Mouse (Mus musculus) T-cell, adult 2 months (primary cell): ENCODE results near the gene Nisch.

Experiments used
- DNase-seq: peaks from one replicate; pipeline ENCODE4 v3.0.0; 2022; ENCODE audit warnings: low spot score

Nisch gene

GRCm38 (mm10) chr14:31189348-31189747 is 27.4 kb downstream of the Nisch start:
- DNase-seq = no peak

GRCm38 (mm10) chr14:31188771-31189181 is 28.0 kb downstream of the Nisch start:
- DNase-seq = no peak

GRCm38 (mm10) chr14:31186656-31187055 is 30.1 kb downstream of the Nisch start:
- DNase-seq = no peak

- DNase-seq = no peak
Observed at GRCm38 (mm10) chr14:31184195-31184594, 32.6 kb downstream of the Nisch start.

GRCm38 (mm10) chr14:31183541-31183940 is 33.2 kb downstream of the Nisch start:
- no peak for DNase-seq

- DNase-seq = no peak
Observed at GRCm38 (mm10) chr14:31182786-31183290, 33.9 kb downstream of the Nisch start.

- no peak for DNase-seq
Observed at GRCm38 (mm10) chr14:31181512-31181911, 35.2 kb downstream of the Nisch start.

GRCm38 (mm10) chr14:31179677-31180365 is 36.9 kb downstream of the Nisch start:
- no peak for DNase-seq

- no peak for DNase-seq
Observed at GRCm38 (mm10) chr14:31177715-31178114, 39.0 kb downstream of the Nisch start.

- DNase-seq = no peak
Observed at GRCm38 (mm10) chr14:31177287-31177686, 39.5 kb downstream of the Nisch start.

- no peak for DNase-seq
Observed at GRCm38 (mm10) chr14:31173537-31173936, 43.2 kb downstream of the Nisch start.

GRCm38 (mm10) chr14:31172781-31173455 is 43.8 kb downstream of the Nisch start:
- DNase-seq = no peak

GRCm38 (mm10) chr14:31171821-31172220 is 44.9 kb downstream of the Nisch start:
- DNase-seq = no peak

- DNase-seq = no peak
Observed at GRCm38 (mm10) chr14:31171386-31171785, 45.4 kb downstream of the Nisch start.

GRCm38 (mm10) chr14:31170963-31171362 is 45.8 kb downstream of the Nisch start:
- DNase-seq = no peak

- no peak for DNase-seq
Observed at GRCm38 (mm10) chr14:31169508-31169907, 47.2 kb downstream of the Nisch start.

GRCm38 (mm10) chr14:31168425-31168824 is 48.3 kb downstream of the Nisch start, which contains the start of gene Stab1:
TSS of gene Stab1 (minus strand) at chr14:31168641.
- DNase-seq = no peak

- no peak for DNase-seq
Observed at GRCm38 (mm10) chr14:31166827-31167226, 49.9 kb downstream of the Nisch start.

GRCm38 (mm10) chr14:31165991-31166630 is 50.6 kb downstream of the Nisch start:
- DNase-seq = no peak

GRCm38 (mm10) chr14:31165458-31165857 is 51.3 kb downstream of the Nisch start:
- DNase-seq = no peak

GRCm38 (mm10) chr14:31165010-31165409 is 51.7 kb downstream of the Nisch start:
- DNase-seq = no peak

- no peak for DNase-seq
Observed at GRCm38 (mm10) chr14:31164067-31164466, 52.7 kb downstream of the Nisch start.

GRCm38 (mm10) chr14:31161638-31162037 is 55.1 kb downstream of the Nisch start:
- DNase-seq = no peak
